Mouse (Mus musculus) forebrain, embryonic 16.5 days (tissue): ENCODE data around the gene Fbl. TPM values are rescaled to one million over a fixed set of nuclear protein-coding genes. Genes with fewer than 3 reads are reported as not detected.
A peak's percentile ranks its signal among the peaks of the same experiment; 100 is the strongest.
"Not testable (repeated sequence)": the region's sequence is repeated elsewhere in the genome, so short reads cannot be mapped to it uniquely, and the experiment has no call there.

Source experiments
- ATAC-seq: fragments of 200-750 bp; cut with Nextera tagmentation; 2 replicates; pipeline ENCODE4 v1.8.0; 2017; ENCODE audit warnings: mild to moderate bottlenecking, moderate library complexity
- H3K27ac ChIP-seq: fragments of 300-500 bp; sonication (generic); 2 replicates; pipeline ENCODE4 v1.5.1; 2014; ENCODE audit warnings: low read length, control low read depth
- H3K27me3 ChIP-seq: fragments of 300-500 bp; sonication (generic); replicated peaks from 2 replicates; pipeline ENCODE4 v1.6.1; 2014; ENCODE audit warnings: low read length; ENCODE audit not compliant: control insufficient read depth, insufficient read depth
- H3K36me3 ChIP-seq: fragments of 300-500 bp; sonication (generic); 2 replicates; pipeline ENCODE4 v1.6.1; 2014; ENCODE audit not compliant: control insufficient read depth, insufficient read depth
- H3K4me1 ChIP-seq: fragments of 300-500 bp; sonication (generic); replicated peaks from 2 replicates; pipeline ENCODE4 v1.6.1; 2014; ENCODE audit warnings: low read length; ENCODE audit not compliant: control insufficient read depth, insufficient read depth
- H3K4me2 ChIP-seq: fragments of 300-500 bp; sonication (generic); 2 replicates; pipeline ENCODE4 v1.6.1; 2014; ENCODE audit warnings: mild to moderate bottlenecking, low read length, control low read depth
- H3K4me3 ChIP-seq: fragments of 300-500 bp; sonication (generic); replicated peaks from 2 replicates; pipeline ENCODE4 v1.5.1; 2014; ENCODE audit warnings: mild to moderate bottlenecking, low read length, control low read depth
- H3K9ac ChIP-seq: fragments of 300-500 bp; sonication (generic); replicated peaks from 2 replicates; pipeline ENCODE4 v1.6.1; 2014; ENCODE audit warnings: low read depth, low read length, control low read depth
- H3K9me3 ChIP-seq: fragments of 300-500 bp; sonication (generic); 2 replicates; pipeline ENCODE4 v1.6.1; 2016; ENCODE audit warnings: low read length; ENCODE audit not compliant: control insufficient read depth
- WGBS: fragments of 180-500 bp; shearing (Covaris S2); extraction: QIAGEN DNeasy Blood & Tissue Kit; methylation state at CpG from one replicate; pipeline ENCODE4 v1.1.7; 2014; 5-methylcytosine and 5-hydroxymethylcytosine counted together
- polyA plus RNA-seq: library from polyadenylated mRNA; unstranded; fragments of >200 nt; fragmentation: Nextera tagmentation; extraction: Ambion mirVana; gene quantifications from 2 replicates; pipeline ENCODE4 v1.2.1, GENCODE M21; 2015

Fbl gene
- polyA plus RNA-seq, 1 experiment from 2014 or later: 86.8 TPM

DNA sequence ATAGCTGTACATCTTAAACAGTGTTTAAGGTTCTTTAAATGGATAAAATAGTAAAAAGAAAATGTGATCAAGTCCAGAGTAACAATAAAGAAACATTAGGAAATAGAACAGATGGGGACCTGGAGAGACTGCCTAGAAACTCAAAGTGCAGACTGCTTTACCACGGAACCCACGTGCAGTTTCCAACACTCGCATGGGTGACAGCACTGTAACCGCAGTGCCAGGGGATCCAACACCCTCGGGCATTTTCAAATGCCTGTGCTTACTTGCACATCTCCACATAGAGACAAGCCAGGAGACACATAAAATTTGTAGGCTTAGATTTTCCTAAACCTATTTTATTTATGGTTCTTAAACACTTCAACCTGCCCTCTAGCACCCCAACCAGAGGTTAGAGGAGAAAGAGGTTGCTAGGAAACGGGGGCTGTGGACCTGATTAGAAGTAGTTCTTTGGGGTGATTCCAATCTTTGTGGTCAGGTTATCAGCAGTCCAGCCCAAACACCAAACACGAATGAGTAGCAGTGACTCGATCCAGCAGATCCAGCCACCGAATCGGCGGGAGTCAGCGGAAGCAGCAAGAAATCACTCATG lies 39.0 kb downstream of the Fbl start:
- WGBS: 55% methylated on average over 12 of the region's 12 CpGs
- peak overlapping the region; percentile 26 for H3K4me3 ChIP-seq
- no peaks in the 10 kb centered on the region for H3K36me3 ChIP-seq
- H3K9ac ChIP-seq: peak overlapping the region; percentile 19; the same call in 1 of the 2 replicates
- no peaks in the 10 kb centered on the region for H3K9me3 ChIP-seq
- H3K4me1 ChIP-seq: no peaks in the 10 kb centered on the region
- H3K4me2 ChIP-seq: peak overlapping the region; percentile 48
- H3K27ac ChIP-seq: no peak overlapping the region
- H3K27me3 ChIP-seq: no peaks in the 10 kb centered on the region
- ATAC-seq: no peak

DNA sequence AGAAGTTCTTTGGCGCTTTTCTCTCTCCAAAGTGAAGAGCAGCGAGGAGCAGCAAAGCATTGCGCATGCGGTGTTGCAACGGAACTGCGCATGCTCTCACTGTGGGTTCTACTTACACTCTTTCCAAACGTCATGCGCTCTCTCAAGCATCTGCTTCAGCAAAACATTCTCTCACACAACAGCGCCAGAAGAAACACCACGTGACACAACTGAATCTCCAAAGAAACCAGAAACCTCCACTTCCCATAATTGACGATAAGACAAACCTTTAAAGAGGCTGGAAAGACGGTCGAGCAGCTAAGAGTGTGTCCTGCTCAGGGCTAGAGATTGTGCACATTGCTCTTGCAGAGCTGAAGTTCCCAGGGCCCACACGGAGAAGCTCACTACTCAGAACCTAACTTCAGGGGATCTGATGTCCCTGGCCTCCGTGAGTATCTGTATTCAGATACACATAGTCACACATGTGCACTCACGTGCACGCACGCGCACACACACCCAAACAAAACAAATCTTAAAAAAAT lies 39.5 kb downstream of the Fbl start:
- Histone ChIP-seq H3K4me3 (peak overlapping the region; percentile 26), H3K9me3 (no peaks in the 10 kb centered on the region), H3K9ac (0 out of 2 replicates have a peak overlapping the region, but pooled peaks have one; percentile 10), H3K36me3 (no peaks in the 10 kb centered on the region), H3K27ac (no peak overlapping the region), H3K4me1 (no peaks in the 10 kb centered on the region), H3K4me2 (peak overlapping the region; percentile 48), H3K27me3 (no peaks in the 10 kb centered on the region)
- peak; percentile 81 for ATAC-seq
- 53% methylated on average over 19 of the region's 19 CpGs for WGBS

DNA sequence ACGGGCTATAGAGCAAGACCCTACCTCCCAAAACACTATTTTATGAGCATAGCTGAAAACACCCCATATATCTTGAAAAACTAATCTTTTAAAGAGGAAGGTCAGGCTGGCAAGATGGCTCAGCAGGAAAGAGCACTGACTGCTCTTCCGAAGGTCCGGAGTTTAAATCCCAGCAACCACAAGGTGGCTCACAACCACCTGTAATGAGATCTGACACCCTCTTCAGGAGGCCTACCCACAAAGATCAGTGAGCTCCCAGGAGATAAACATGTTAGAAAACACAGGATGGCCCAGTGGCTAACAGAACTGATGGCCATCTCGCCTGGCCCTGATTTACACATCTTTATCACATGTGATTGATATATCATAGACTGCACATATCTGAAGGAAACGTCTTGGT lies 41.2 kb downstream of the Fbl start:
- Histone ChIP-seq H3K4me1 (no peaks in the 10 kb centered on the region), H3K4me3 (no peak overlapping the region), H3K9ac (no peak overlapping the region), H3K9me3 (no peaks in the 10 kb centered on the region), H3K36me3 (no peaks in the 10 kb centered on the region), H3K4me2 (no peak overlapping the region), H3K27ac (no peak overlapping the region), H3K27me3 (no peaks in the 10 kb centered on the region)
- ATAC-seq: no peak
- WGBS: 47% methylated on average over 5 of the region's 5 CpGs

DNA sequence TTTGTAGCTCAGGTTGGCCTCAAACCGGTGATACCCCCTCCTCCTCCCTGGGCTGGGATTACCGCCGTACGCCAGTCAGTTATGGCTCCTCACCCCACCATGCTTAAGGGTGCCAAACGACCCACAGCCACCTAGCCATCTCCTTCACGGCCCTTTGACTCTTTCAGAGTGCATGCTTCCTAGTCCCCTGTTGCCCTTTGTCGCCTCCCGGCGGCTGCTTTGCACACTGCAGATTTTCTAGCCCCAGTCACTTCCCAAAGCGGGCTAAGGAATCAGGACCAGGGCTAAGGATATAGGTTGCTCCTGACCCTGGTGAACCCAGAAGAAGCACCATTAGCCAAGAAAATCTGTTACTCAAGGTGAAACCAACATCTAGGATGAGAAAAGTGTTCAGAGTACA lies 44.6 kb downstream of the Fbl start:
- H3K9me3 ChIP-seq: no peaks in the 10 kb centered on the region
- no peak overlapping the region for H3K27ac ChIP-seq
- no peaks in the 10 kb centered on the region for H3K4me1 ChIP-seq
- H3K9ac ChIP-seq: no peak overlapping the region
- WGBS: 30% methylated on average over 10 of the region's 10 CpGs
- H3K4me3 ChIP-seq: no peak overlapping the region
- H3K4me2 ChIP-seq: no peak overlapping the region
- no peaks in the 10 kb centered on the region for H3K36me3 ChIP-seq
- ATAC-seq: no peak
- H3K27me3 ChIP-seq: no peaks in the 10 kb centered on the region

DNA sequence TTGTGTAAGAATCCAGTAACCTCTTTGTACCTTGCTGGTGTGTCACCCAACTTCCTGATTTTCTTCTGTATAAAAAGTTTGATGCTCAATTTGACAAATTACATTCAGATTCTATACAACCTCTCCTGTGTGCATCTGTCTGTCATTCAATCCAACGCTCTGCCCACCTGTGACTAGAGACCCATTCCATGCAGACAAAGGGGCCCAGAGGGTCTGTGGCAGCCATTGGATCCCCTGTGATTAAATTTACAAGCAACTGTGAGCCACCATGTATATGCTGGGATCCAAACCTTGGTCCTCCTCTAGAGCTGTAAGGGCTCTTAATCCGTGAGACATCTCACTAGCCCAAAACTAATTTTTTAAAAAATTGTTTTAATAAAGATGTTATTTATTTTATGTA lies 46.4 kb downstream of the Fbl start:
- not testable (repeated sequence) for H3K36me3 ChIP-seq, H3K27me3 ChIP-seq, H3K4me1 ChIP-seq, ATAC-seq, H3K27ac ChIP-seq, H3K9me3 ChIP-seq, H3K4me2 ChIP-seq, H3K9ac ChIP-seq, H3K4me3 ChIP-seq
- WGBS: 90% methylated on average over 2 of the region's 2 CpGs

DNA sequence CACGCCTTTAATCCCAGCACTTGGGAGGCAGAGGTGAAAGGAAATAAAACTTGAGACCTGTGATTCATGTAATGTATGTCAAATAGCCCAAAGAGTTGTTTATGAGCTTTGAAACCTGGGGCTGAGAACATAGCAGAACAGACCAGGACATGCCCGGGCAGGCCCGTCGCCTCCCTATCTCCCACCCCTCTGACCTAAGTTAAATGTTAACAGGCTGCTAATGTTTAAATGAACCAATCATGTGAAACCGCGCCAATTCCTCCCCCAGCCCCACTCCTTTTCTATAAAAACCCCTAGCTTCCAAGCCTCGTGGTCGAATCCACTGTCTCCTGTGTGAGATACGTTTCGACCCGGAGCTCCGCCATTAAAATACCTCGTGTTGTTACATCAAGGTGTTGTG lies 48.3 kb downstream of the Fbl start:
- H3K9me3 ChIP-seq, H3K27me3 ChIP-seq, H3K4me3 ChIP-seq, H3K27ac ChIP-seq, H3K36me3 ChIP-seq, H3K9ac ChIP-seq, ATAC-seq, H3K4me2 ChIP-seq, H3K4me1 ChIP-seq: not testable (repeated sequence)
- 92% methylated on average over 9 of the region's 13 CpGs for WGBS

DNA sequence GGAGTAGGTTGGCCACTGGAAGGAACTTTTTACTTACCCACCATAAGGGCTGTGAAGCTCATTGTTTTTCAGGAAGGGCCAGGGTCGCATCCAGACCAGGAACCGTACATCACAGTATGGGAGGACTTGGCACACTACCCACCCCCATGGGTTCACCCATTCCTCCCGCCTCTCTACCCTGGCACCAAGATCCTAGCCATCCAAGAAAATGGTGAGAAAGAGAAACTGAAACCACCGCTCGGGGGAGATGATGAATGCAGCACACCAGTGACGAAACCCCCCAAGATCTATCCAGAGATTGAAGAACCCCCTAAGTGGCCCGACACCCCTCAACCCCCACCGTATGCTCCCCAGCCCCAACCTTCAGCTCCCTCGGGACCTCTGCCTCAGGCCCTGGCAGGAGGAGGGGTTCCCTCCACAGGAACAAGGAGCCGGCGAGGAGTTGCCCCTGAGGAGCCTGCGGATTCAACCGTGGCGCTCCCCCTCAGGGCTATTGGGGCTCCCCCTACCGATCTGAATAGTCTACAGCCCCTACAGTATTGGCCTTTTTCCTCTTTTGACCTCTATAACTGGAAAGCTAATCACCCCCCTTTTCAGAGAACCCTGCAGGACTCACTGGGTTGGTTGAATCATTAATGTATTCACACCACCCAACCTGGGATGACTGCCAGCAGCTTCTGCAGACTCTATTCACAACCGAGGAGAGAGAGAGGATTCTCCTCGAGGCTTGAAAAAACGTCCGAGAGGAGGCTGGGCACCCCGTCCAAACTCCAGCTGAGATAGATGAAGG lies 49.6 kb downstream of the Fbl start:
- not testable (repeated sequence) for H3K9ac ChIP-seq, H3K27ac ChIP-seq, ATAC-seq, H3K27me3 ChIP-seq, H3K9me3 ChIP-seq, H3K4me3 ChIP-seq, H3K36me3 ChIP-seq, H3K4me2 ChIP-seq, H3K4me1 ChIP-seq
- 61% methylated on average over 20 of the region's 20 CpGs for WGBS

DNA sequence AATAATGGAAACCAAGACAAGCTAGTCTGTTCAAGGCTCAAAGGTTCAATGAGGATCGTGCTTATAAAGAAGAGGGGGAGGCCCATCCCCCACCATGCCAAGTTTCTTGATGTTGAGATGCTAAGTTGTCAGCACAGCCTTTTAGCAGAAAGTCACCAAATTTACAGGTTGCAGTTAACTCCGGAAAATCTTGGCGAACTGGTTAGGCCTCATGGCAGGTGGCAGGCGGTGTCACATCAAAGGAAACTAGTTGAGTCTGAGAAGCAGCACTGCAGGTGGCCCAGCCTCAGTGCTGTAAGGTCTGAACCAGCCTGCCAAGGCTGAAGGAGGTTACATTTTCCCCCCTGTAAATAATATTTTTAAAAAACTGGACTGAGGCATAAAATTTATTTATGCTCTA lies 57.3 kb downstream of the Fbl start:
- not testable (repeated sequence) for H3K9ac ChIP-seq, H3K4me1 ChIP-seq, H3K27ac ChIP-seq, H3K4me3 ChIP-seq, H3K9me3 ChIP-seq, H3K36me3 ChIP-seq, H3K27me3 ChIP-seq, H3K4me2 ChIP-seq, ATAC-seq
- WGBS: 88% methylated on average over 4 of the region's 4 CpGs

DNA sequence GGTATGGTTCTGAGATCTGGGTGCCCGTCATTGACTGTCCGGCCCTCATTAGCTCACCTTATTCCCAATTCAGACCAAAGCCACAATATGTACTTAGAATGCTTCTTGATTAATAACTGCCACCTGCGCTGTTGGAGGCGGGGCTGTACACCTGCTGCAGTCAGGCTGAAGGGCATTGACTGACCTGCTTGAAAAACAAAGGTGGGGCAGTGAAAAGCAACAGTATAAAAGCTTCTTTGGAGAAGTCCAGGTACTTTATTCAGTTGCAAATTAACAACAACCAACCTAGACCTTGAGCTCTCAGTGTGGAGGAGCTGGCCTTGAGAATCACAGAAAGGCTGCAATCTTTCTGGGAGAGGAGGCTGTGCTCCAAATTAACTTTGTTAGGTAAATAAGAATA lies 57.9 kb downstream of the Fbl start:
- not testable (repeated sequence) for H3K27ac ChIP-seq, H3K4me3 ChIP-seq, H3K36me3 ChIP-seq, H3K27me3 ChIP-seq, ATAC-seq, H3K4me2 ChIP-seq, H3K4me1 ChIP-seq, H3K9me3 ChIP-seq, H3K9ac ChIP-seq
- WGBS: 94% methylated on average over 4 of the region's 4 CpGs
